Mouse (Mus musculus) C2C12 (cell line): ENCODE results near the gene Mcu. TPM values are rescaled to one million over a fixed set of nuclear protein-coding genes. Genes with fewer than 3 reads are reported as not detected.
A peak's percentile ranks its signal among the peaks of the same experiment; 100 is the strongest.

ENCODE experiments used
- H3K27me3 ChIP-seq: one replicate; pipeline ENCODE4 v1.6.1; 2011; ENCODE audit not compliant: control insufficient read depth, insufficient read depth, insufficient read length
- H3K36me3 ChIP-seq: one replicate; pipeline ENCODE4 v1.6.1; 2011; ENCODE audit not compliant: control insufficient read depth, insufficient read depth
- H3K4me3 ChIP-seq: one replicate; pipeline ENCODE4 v1.5.1; 2011; ENCODE audit warnings: mild to moderate bottlenecking, control low read depth; ENCODE audit not compliant: poor library complexity, insufficient read depth, severe bottlenecking
- H3K79me2 ChIP-seq: one replicate; pipeline ENCODE4 v1.6.1; 2011; ENCODE audit not compliant: control insufficient read depth, insufficient read depth
- H3K79me3 ChIP-seq: one replicate; pipeline ENCODE4 v1.6.1; 2011; ENCODE audit warnings: low read depth, control low read depth
- H3ac ChIP-seq: one replicate; pipeline ENCODE3; 2011; ENCODE audit warnings: low read depth; ENCODE audit not compliant: control insufficient read depth, insufficient read length
- CEBPB ChIP-seq: IDR thresholded peaks from one replicate; pipeline ENCODE4 v1.6.1; 2011; ENCODE audit warnings: low read depth, mild to moderate bottlenecking, control low read depth, moderate library complexity
- CTCF ChIP-seq: IDR thresholded peaks from one replicate; pipeline ENCODE4 v1.5.1; 2011; ENCODE audit not compliant: control insufficient read depth, insufficient read depth, insufficient read length
- FOSL1 ChIP-seq: IDR thresholded peaks from one replicate; pipeline ENCODE4 v1.8.0; 2011; ENCODE audit warnings: mild to moderate bottlenecking, low read length; ENCODE audit not compliant: poor library complexity, insufficient read depth, severe bottlenecking
- MAX ChIP-seq: IDR thresholded peaks from one replicate; pipeline ENCODE4 v1.6.1; 2011; ENCODE audit warnings: mild to moderate bottlenecking, control low read depth
- MYOD1 ChIP-seq: IDR thresholded peaks from one replicate; pipeline ENCODE4 v1.6.1; 2011; ENCODE audit warnings: low read depth; ENCODE audit not compliant: control insufficient read depth, insufficient read length
- MYOG ChIP-seq: IDR thresholded peaks from one replicate; pipeline ENCODE4 v1.6.1; 2011; ENCODE audit not compliant: control insufficient read depth, insufficient read length; ENCODE audit errors: extremely low read depth
- USF1 ChIP-seq: IDR thresholded peaks from one replicate; pipeline ENCODE4 v1.6.1; 2011; ENCODE audit warnings: low read depth, mild to moderate bottlenecking, control low read depth, moderate library complexity
- polyA plus RNA-seq: library from polyadenylated mRNA; unstranded; fragments of >200 nt; fragmentation: generic; extraction: Trizol; gene quantifications from one replicate; pipeline ENCODE4 v1.2.1, GENCODE M21; 2012; ENCODE audit warnings: missing spikeins

Mcu gene
- polyA plus RNA-seq, 1 experiment, result 23.3 TPM

DNA sequence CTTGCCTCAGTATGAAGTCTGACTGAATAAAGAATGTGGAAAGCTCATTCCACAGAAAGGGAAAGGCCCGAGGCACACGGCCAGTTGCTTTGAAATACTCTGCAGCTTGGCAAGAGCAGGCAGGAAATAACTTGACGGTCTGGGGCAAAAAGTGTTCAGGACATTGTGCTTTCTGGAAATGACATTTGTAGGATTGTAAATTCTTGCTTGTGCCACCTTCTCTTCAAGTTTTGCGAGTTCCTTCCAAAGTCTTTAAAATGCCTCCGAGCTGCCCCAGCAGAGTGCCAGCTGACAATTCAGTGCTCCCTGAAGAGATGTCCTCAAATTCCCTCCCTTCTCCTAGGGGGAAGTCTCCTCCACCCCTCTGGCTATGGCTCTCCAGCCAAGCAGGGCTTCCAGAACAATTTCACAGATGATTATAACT, 177.0 kb downstream of the Mcu start:
- H3K36me3 ChIP-seq, result no peaks in the 10 kb centered on the region
- H3ac ChIP-seq, result no peak overlapping the region
- TF ChIP-seq MYOD1 (no peak), CEBPB (no peak), FOSL1 (no peak), MAX (no peak), USF1 (no peak), CTCF (no peak), MYOG (no peak)
- H3K79me3 ChIP-seq, result no peaks in the 10 kb centered on the region
- H3K4me3 ChIP-seq, result no peak overlapping the region
- H3K79me2 ChIP-seq, result no peaks in the 10 kb centered on the region
- H3K27me3 ChIP-seq, result no peaks in the 10 kb centered on the region

DNA sequence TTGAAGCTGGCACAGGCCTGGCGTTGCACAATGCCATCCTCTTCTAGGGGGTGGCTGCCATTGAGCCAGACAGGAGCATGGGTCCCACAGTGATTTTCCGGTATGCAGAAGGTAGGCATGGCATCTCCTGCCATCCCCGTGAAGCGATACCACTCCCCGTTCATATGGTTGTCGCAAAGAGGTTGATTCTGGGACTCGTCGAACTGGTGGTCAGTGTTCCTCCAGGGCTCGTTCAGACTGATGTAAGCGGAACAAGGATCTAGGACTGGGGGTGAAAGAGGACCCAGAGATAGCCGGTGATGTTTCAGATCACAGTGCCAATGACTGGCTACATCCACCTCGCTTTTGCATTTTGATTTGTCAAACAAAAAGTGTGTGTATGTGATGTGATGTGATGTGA, 177.8 kb downstream of the Mcu start:
- no peak overlapping the region for H3K4me3 ChIP-seq
- no peaks in the 10 kb centered on the region for H3K36me3 ChIP-seq
- TF ChIP-seq CEBPB (no peak), MYOG (no peak), CTCF (no peak), USF1 (no peak), MAX (no peak), FOSL1 (no peak), MYOD1 (no peak)
- no peaks in the 10 kb centered on the region for H3K79me3 ChIP-seq
- H3K27me3 ChIP-seq, result no peaks in the 10 kb centered on the region
- H3ac ChIP-seq, result no peak overlapping the region
- no peaks in the 10 kb centered on the region for H3K79me2 ChIP-seq

DNA sequence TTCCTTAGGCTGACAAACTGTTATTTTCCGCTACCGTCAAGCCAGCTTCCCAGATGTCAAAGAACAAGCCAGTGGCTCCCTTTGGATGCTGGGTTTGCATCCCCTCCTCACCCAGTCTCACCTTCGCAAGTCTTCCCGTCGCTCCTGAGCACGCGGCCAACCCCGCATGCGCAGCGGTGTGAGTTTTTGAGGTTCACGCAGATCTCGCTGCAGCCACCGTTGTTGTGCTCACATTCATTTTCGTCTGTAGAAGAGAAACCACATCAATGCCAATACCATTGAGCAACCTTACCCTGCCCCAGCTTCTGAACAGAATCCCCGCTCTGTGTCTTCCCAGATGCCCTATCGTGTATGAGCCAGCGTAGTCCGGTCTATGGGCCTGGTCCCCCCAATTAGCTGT, 180.7 kb downstream of the Mcu start:
- Histone ChIP-seq H3ac (no peak overlapping the region), H3K79me3 (no peaks in the 10 kb centered on the region), H3K79me2 (no peaks in the 10 kb centered on the region), H3K4me3 (no peak overlapping the region), H3K27me3 (no peaks in the 10 kb centered on the region), H3K36me3 (no peaks in the 10 kb centered on the region)
- TF ChIP-seq FOSL1 (no peak), MAX (no peak), USF1 (no peak), MYOG (no peak), CEBPB (no peak)

DNA sequence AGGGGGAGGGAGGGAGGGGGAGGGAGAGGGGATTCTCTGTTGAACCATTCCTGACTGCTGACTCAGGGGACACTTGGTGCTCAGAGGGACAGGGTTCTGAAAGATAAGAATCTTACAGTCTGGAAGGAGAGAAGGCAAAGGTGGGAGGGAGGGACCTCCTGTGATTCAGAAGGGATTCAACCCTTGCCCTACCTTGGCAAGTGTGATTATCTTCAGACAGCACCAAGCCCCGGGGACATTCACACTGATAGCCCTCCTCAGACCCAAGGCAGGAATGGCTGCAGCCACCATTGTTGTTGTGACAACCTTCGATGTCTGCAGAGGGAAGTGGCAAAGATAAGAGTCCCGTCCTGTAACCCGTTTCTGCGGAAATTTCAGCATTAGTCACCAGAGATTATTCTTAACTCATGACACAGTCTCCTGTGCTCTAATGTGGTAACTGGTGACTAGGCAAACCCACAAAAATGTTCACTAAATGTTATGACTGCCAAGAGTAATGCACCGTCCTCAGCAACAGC, 185.7 kb downstream of the Mcu start:
- no peaks in the 10 kb centered on the region for H3K27me3 ChIP-seq
- no peaks in the 10 kb centered on the region for H3K36me3 ChIP-seq
- TF ChIP-seq FOSL1 (peak; percentile 84), MYOG (no peak), CEBPB (peak; percentile 64), MAX (no peak), MYOD1 (peak; percentile 2), CTCF (no peak), USF1 (no peak)
- no peaks in the 10 kb centered on the region for H3K79me2 ChIP-seq
- no peaks in the 10 kb centered on the region for H3K79me3 ChIP-seq
- no peak overlapping the region for H3K4me3 ChIP-seq
- no peak overlapping the region for H3ac ChIP-seq

DNA sequence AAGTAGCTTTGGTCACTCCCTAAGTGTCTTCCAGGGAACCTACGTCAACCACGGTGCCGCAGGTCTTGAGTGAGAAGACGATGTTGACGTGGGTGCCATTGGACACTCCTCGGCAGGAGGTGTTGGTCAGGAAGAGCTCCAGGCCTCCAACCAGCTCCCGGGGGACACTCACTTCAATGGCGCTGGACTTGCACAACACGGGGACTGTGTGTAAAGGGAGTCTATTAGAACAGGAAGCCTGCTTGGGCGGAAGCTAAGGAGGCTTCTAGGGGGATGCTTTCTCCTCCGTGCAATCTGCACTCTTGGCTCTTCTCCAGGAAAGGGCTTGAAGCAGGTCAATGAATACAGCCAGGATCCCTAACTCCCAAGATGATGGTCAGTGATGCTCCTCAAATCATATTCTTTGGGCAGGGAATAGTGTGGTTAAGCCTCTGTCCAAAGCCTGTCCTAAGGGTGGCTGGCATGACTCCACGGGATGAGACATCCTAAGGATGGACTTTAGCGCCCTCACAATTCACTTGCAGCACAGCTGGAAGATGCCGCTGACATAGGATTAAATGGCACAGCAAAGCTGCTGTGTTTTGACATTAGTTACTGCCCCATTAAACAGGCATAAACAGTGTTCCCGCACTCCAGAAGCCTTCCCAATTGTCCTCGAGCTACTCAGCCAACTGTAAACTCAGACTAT, 186.9 kb downstream of the Mcu start:
- no peaks in the 10 kb centered on the region for H3K27me3 ChIP-seq
- H3K79me3 ChIP-seq, result no peaks in the 10 kb centered on the region
- no peaks in the 10 kb centered on the region for H3K36me3 ChIP-seq
- no peak overlapping the region for H3K4me3 ChIP-seq
- TF ChIP-seq MAX (no peak), CTCF (no peak), USF1 (no peak), MYOD1 (no peak), MYOG (no peak), CEBPB (no peak), FOSL1 (no peak)
- H3K79me2 ChIP-seq, result no peaks in the 10 kb centered on the region
- no peak overlapping the region for H3ac ChIP-seq

DNA sequence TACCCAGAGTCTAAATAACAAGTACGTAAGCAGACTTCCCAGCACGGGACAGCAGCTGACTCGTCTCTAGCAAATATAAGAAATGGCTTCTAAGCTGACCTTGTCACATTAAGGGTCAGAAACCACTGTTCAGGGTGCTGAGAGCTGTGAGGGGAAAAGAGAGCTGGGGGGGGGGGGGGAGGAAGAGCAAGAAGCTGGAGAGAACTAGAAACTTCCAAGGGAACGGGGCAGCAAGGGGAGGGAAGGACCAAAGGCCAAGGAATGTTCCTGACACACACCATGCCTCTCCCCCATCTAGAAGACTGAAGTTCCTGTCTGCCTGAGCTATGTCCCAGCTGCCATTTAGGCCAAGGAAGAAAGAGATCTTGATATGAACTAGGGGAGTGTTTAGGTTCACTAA, 190.1 kb downstream of the Mcu start:
- TF ChIP-seq USF1, result no peak
- TF ChIP-seq MAX, result no peak
- TF ChIP-seq CTCF, result no peak
- TF ChIP-seq FOSL1, result no peak
- no peak for TF ChIP-seq CEBPB
- no peak for TF ChIP-seq MYOD1
- Histone ChIP-seq H3K79me2 (no peaks in the 10 kb centered on the region), H3K4me3 (no peak overlapping the region), H3K36me3 (no peaks in the 10 kb centered on the region), H3ac (no peak overlapping the region), H3K27me3 (no peaks in the 10 kb centered on the region), H3K79me3 (no peaks in the 10 kb centered on the region)
